Mouse (Mus musculus): ENCODE measurements around the gene Hal.

Hal gene

DNA sequence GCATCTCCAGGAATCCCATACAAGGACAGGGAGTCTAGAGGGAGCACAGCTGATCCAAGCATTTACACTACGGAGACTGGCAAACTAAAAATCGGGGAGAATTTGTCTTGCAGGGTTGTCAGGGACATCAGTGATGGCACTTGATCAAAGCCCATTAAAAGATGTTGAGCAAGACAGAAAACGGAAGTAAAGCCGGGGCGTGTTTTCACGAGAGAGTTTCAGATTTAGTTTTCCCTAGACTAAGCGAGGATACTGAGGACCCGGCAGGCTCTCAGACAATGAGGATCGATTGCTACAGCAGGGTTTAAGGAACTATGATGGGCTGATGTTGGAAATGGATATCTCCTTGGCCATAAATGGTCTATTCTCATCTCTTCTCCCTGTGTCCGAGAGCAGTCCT is 78.5 kb downstream of the Hal start:
- DNase-seq (ENCODE audit: low read depth) = no peak

- DNase-seq (ENCODE audit: low read depth) = no peak
Measured at GRCm38 (mm10) chr10:93567841-93568566, 79.4 kb downstream of the Hal start.

DNA sequence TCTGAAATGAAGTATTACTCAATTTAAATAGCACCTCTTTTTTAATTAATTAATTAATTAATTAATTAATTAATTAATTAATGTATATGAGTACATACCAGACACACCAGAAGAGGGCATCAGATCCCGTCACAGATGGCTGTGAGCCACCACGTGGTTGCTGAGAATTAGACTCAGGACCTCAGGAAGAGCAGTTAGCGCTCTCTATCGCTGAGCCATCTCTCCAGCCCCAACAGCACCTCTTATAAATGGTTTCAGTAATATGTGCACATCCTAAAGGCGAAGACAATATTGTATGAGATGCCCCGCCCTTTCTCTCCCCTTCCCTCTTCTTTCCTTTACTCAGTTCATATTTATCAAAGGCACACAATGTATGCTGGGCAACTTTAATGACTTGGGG is 80.1 kb downstream of the Hal start:
- no peak for DNase-seq (ENCODE audit: low read depth)
